Mouse (Mus musculus) heart, embryonic 14.5 days (tissue): ENCODE results near the gene Fcer1g. TPM values are rescaled to one million over a fixed set of nuclear protein-coding genes. Genes with fewer than 3 reads are reported as not detected.

Experiments used
- ATAC-seq: fragments of 200-750 bp; cut with Nextera tagmentation; 2 replicates; pipeline ENCODE4 v1.8.0; 2017; ENCODE audit warnings: low read depth, moderate TSS enrichment; ENCODE audit not compliant: insufficient number of reproducible peaks, insufficient read depth, low FRiP score
- H3K27ac ChIP-seq, 2 experiments: fragments of 200-500 bp in 1 of 2; fragments of 300-500 bp in 1 of 2; sonication (generic) in 1 of 2; replicated peaks in 1 of 2; 2 replicates each; pipeline ENCODE4 v1.5.1; 2012 to 2014; ENCODE audit warnings: low read depth in 2 of 2, low read length in 2 of 2, control low read depth in 1 of 2, mild to moderate bottlenecking in 1 of 2, mixed read lengths in 1 of 2; ENCODE audit not compliant: control insufficient read depth in 1 of 2, insufficient read depth in 1 of 2
- H3K27me3 ChIP-seq: fragments of 300-500 bp; sonication (generic); 2 replicates; pipeline ENCODE4 v1.6.1; 2014; ENCODE audit warnings: mild to moderate bottlenecking, low read length, control low read depth; ENCODE audit not compliant: control insufficient read depth, insufficient read depth
- H3K36me3 ChIP-seq: fragments of 300-500 bp; sonication (generic); 2 replicates; pipeline ENCODE4 v1.6.1; 2014; ENCODE audit warnings: mild to moderate bottlenecking, control low read depth, low read length, mixed read lengths; ENCODE audit not compliant: control insufficient read depth, insufficient read depth
- H3K4me1 ChIP-seq, 2 experiments: fragments of 200-500 bp in 1 of 2; fragments of 300-500 bp in 1 of 2; sonication (generic) in 1 of 2; 2 replicates each; pipeline ENCODE4 v1.6.1; 2012 to 2014; ENCODE audit warnings: low read length in 2 of 2, control low read depth in 1 of 2, mixed read lengths in 1 of 2; ENCODE audit not compliant: control insufficient read depth in 2 of 2, insufficient read depth in 2 of 2
- H3K4me2 ChIP-seq: fragments of 300-500 bp; sonication (generic); 2 replicates; pipeline ENCODE4 v1.6.1; 2014; ENCODE audit warnings: mild to moderate bottlenecking, low read length
- H3K4me3 ChIP-seq, 2 experiments: fragments of 200-500 bp in 1 of 2; fragments of 300-500 bp in 1 of 2; sonication (generic) in 1 of 2; 2 replicates each; pipeline ENCODE4 v1.5.1; 2012 to 2014; ENCODE audit warnings: low read length in 2 of 2, mild to moderate bottlenecking in 2 of 2, control low read depth in 1 of 2, low read depth in 1 of 2, moderate library complexity in 1 of 2; ENCODE audit not compliant: control insufficient read depth in 1 of 2, insufficient read depth in 1 of 2
- H3K9ac ChIP-seq: fragments of 300-500 bp; sonication (generic); 2 replicates; pipeline ENCODE4 v1.6.1; 2014; ENCODE audit warnings: mild to moderate bottlenecking, low read length
- H3K9me3 ChIP-seq: fragments of 300-500 bp; sonication (generic); 2 replicates; pipeline ENCODE4 v1.6.1; 2016; ENCODE audit warnings: low read length, control low read depth; ENCODE audit not compliant: control insufficient read depth
- WGBS: fragments of 180-500 bp; shearing (Covaris S2); extraction: QIAGEN DNeasy Blood & Tissue Kit; methylation state at CpG from one replicate; pipeline ENCODE4 v1.1.7; 2014; 5-methylcytosine and 5-hydroxymethylcytosine counted together
- polyA plus RNA-seq: library from polyadenylated mRNA; unstranded; fragments of >200 nt; fragmentation: Nextera tagmentation; extraction: Ambion mirVana; gene quantifications from 2 replicates; pipeline ENCODE4 v1.2.1, GENCODE M21; 2014

Fcer1g gene
- polyA plus RNA-seq, 1 experiment from 2014 or later, result 30.1 TPM

- H3K27ac ChIP-seq, result no peak overlapping the region
These were observed 37.9 kb upstream of the Fcer1g start for GRCm38 (mm10) chr1:171272086-171272485.

GRCm38 (mm10) chr1:171271622-171272021, 37.5 kb upstream of the Fcer1g start:
- ATAC-seq, result no peak
- H3K36me3 ChIP-seq, result peaks cover 44% of the 10 kb centered on the region
- peak overlapping the region; percentile 82 for H3K4me2 ChIP-seq
- no peak overlapping the region for H3K4me3 ChIP-seq
- no peak overlapping the region for H3K9ac ChIP-seq
- peaks cover 6 to 17% of the 10 kb centered on the region in 2 experiments; a peak in 3 of 4 replicates for H3K4me1 ChIP-seq
- no peaks in the 10 kb centered on the region for H3K27me3 ChIP-seq
- 0 out of 4 replicates have a peak overlapping the region, but pooled peaks of 1 of the 2 experiments have one; percentile 26 for H3K27ac ChIP-seq
- no peaks in the 10 kb centered on the region for H3K9me3 ChIP-seq
- 61% methylated on average over 10 of the region's 10 CpGs for WGBS

More at GRCm38 (mm10) chr1:171272086-171272485, 37.9 kb upstream of the Fcer1g start:
- no peak overlapping the region for H3K4me3 ChIP-seq
- H3K9ac ChIP-seq, result no peak overlapping the region
- H3K9me3 ChIP-seq, result no peaks in the 10 kb centered on the region
- H3K4me1 ChIP-seq, result peaks cover 6 to 17% of the 10 kb centered on the region in 2 experiments; a peak in 3 of 4 replicates
- WGBS, result 84% methylated on average over 3 of the region's 3 CpGs
- H3K27me3 ChIP-seq, result no peaks in the 10 kb centered on the region
- ATAC-seq, result no peak
- peak overlapping the region; percentile 82 for H3K4me2 ChIP-seq
- peaks cover 49% of the 10 kb centered on the region for H3K36me3 ChIP-seq

- no peaks in the 10 kb centered on the region for H3K27me3 ChIP-seq
- H3K9ac ChIP-seq, result peak overlapping the region; percentile 88
- H3K9me3 ChIP-seq, result no peaks in the 10 kb centered on the region
- no peak for ATAC-seq
- peak overlapping the region; percentile 77 for H3K4me3 ChIP-seq
- no peak overlapping the region for H3K27ac ChIP-seq
- peaks cover 40% of the 10 kb centered on the region for H3K36me3 ChIP-seq
- H3K4me2 ChIP-seq, result peak overlapping the region; percentile 82
- 36% methylated on average over 9 of the region's 9 CpGs for WGBS
- H3K4me1 ChIP-seq, result peaks cover 6 to 17% of the 10 kb centered on the region in 2 experiments; a peak in 3 of 4 replicates
These were observed 37.0 kb upstream of the Fcer1g start for GRCm38 (mm10) chr1:171271196-171271595.

- WGBS, result under 1% methylated on average over 17 of the region's 19 CpGs
- no peaks in the 10 kb centered on the region for H3K27me3 ChIP-seq
- H3K9me3 ChIP-seq, result no peaks in the 10 kb centered on the region
- H3K36me3 ChIP-seq, result peaks cover 33% of the 10 kb centered on the region
- H3K4me2 ChIP-seq, result peak overlapping the region; percentile 82
- peak overlapping the region; percentile 77 for H3K4me3 ChIP-seq
- peak; percentile 67 for ATAC-seq
- peak overlapping the region; percentile 88 for H3K9ac ChIP-seq
- 0 out of 4 replicates have a peak overlapping the region, but pooled peaks of 1 of the 2 experiments have one; percentile 68 for H3K27ac ChIP-seq
- peaks cover 6 to 17% of the 10 kb centered on the region in 2 experiments; a peak in 3 of 4 replicates for H3K4me1 ChIP-seq
These were observed 36.4 kb upstream of the Fcer1g start for GRCm38 (mm10) chr1:171270573-171270900.

- Histone ChIP-seq H3K4me1 (peaks cover 6 to 17% of the 10 kb centered on the region in 2 experiments; a peak in 3 of 4 replicates), H3K4me2 (peak within 1 kb of the TSS; percentile 82), H3K4me3 (peak within 1 kb of the TSS; percentile 77), H3K9me3 (no peaks in the 10 kb centered on the region), H3K9ac (peak within 1 kb of the TSS; percentile 88), H3K27me3 (no peaks in the 10 kb centered on the region), H3K27ac (peak within 1 kb of the TSS; percentile 61 to 68), H3K36me3 (peaks cover 28% of the 10 kb centered on the region)
- peak; percentile 90 for ATAC-seq
- WGBS, result 4% methylated on average over 36 of the region's 36 CpGs
These were observed 35.8 kb upstream of the Fcer1g start, which contains the start of gene B4galt3 for GRCm38 (mm10) chr1:171269848-171270572. B4galt3 (plus strand) TSS chr1:171270328.

- H3K36me3 ChIP-seq, result peaks cover 11% of the 10 kb centered on the region
- H3K4me3 ChIP-seq, result no peak overlapping the region
- H3K9ac ChIP-seq, result no peak overlapping the region
- 63% methylated on average over 1 of the region's 1 CpGs for WGBS
- no peaks in the 10 kb centered on the region for H3K9me3 ChIP-seq
- H3K4me1 ChIP-seq, result peaks cover 6 to 22% of the 10 kb centered on the region in 2 experiments; a peak in 3 of 4 replicates
- no peak for ATAC-seq
- H3K27me3 ChIP-seq, result no peaks in the 10 kb centered on the region
- no peak overlapping the region for H3K27ac ChIP-seq
- no peak overlapping the region for H3K4me2 ChIP-seq
These were observed 34.2 kb upstream of the Fcer1g start for GRCm38 (mm10) chr1:171268341-171268740.

- Histone ChIP-seq H3K9ac (no peak overlapping the region), H3K27ac (peak overlapping the region in 1 of 2 experiments; percentile 37; a peak in 1 of 4 replicates), H3K4me3 (no peak overlapping the region), H3K27me3 (no peaks in the 10 kb centered on the region), H3K4me2 (no peak overlapping the region), H3K9me3 (no peaks in the 10 kb centered on the region), H3K4me1 (peaks cover 5 to 22% of the 10 kb centered on the region in 2 experiments), H3K36me3 (no peaks in the 10 kb centered on the region)
- 60% methylated on average over 4 of the region's 4 CpGs for WGBS
- no peak for ATAC-seq
These were observed 32.0 kb upstream of the Fcer1g start for GRCm38 (mm10) chr1:171265971-171266744.
